ENCODE assay signal across 10 mouse cellular contexts in the genomic region with DNA sequence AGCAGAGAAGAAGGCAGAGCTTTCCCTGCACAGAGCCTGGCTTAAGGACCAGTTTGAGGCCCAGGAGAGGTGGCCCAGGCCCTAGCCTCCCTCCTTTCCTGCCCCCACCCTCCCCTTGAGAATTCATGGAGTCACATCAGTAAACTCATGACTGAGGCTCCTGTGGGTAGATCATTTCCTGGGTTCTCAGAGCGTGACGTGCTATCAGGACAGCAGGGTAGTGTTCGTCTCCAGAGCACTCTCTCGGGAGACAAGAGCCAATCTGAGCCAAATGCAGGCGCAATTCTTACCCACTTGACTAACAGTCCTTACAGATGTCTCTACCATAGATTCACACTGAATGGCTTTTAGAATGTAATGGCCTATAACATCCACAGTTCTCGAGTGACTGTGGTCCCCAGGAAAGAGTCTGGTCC. TPM values are rescaled to one million over a fixed set of nuclear protein-coding genes. Genes with fewer than 3 reads are reported as not detected.
DNase-seq lines count a peak whose midpoint lies in the region; ATAC-seq and TF ChIP-seq lines count a peak whose summit lies in the region.
"Had no signal": no experiment of that assay in that cellular context is flagged by ENCODE, and none has a peak within 500 bp of the region (broad histone marks: within the 10 kb centered on the region; RNA-seq: fewer than 3 reads in every experiment).

No protein-coding gene starts in this region.

- no peaks in the 10 kb centered on the region for H3K36me3 ChIP-seq in intestine, postnatal 0 days (ENCODE audit: control insufficient read depth, insufficient read depth)
- H3K36me3 ChIP-seq in stomach, postnatal 0 days (ENCODE audit: control insufficient read depth, insufficient read depth, low read length) = no peaks in the 10 kb centered on the region
- H3K36me3 ChIP-seq: liver, embryonic 13.5 days had no signal

- H3K4me1 ChIP-seq in intestine, postnatal 0 days (replicated peaks; ENCODE audit: control insufficient read depth, insufficient read depth, low read length) = no peaks in the 10 kb centered on the region; the same call in none of the 2 replicates
- peaks cover 6% of the 10 kb centered on the region; the same call in 1 of the 2 replicates for H3K4me1 ChIP-seq in stomach, postnatal 0 days (replicated peaks; ENCODE audit: control insufficient read depth, insufficient read depth)

- WGBS in intestine, postnatal 0 days = 49% methylated on average over 6 of the region's 6 CpGs
- 52% methylated on average over 6 of the region's 6 CpGs for WGBS in stomach, postnatal 0 days

- DNase-seq in frontal cortex, postnatal 14 days (ENCODE audit: low spot score in 2 of 2) = no peak
- DNase-seq in retina, postnatal 1 day = peak; percentile 17
- DNase-seq in retina, embryonic 14.5 days (ENCODE audit: low spot score) = no peak
- DNase-seq in stomach, postnatal 0 days (ENCODE audit: low spot score) = no peak
- DNase-seq in thymus, adult 18-20 months = no peak
- no peak for DNase-seq in cerebellum, adult 9-10 months
- DNase-seq: liver, embryonic 13.5 days had no signal

- peak overlapping the region; percentile 11; the same call in 1 of the 2 replicates for H3K27ac ChIP-seq in intestine, postnatal 0 days (ENCODE audit: low read depth, low read length)
- H3K27ac ChIP-seq in stomach, postnatal 0 days (replicated peaks) = peak overlapping the region; percentile 69
- H3K27ac ChIP-seq: liver, embryonic 13.5 days had no signal

- ATAC-seq in frontal cortex, adult (ENCODE audit: low TSS enrichment) = peak; percentile 35
- no peak for ATAC-seq in intestine, postnatal 0 days
- ATAC-seq in stomach, postnatal 0 days (ENCODE audit: low FRiP score, low TSS enrichment) = peak; percentile 60

- TF ChIP-seq CTCF in intestine, postnatal 0 days (IDR thresholded peaks at IDR 0.05; ENCODE audit: low read depth) = no peak
- TF ChIP-seq CTCF in stomach, postnatal 0 days (IDR thresholded peaks at IDR 0.05; ENCODE audit: low read depth) = no peak

- no peak for TF ChIP-seq EP300 in stomach, postnatal 0 days (optimal IDR thresholded peaks at IDR 0.05)

- no peaks in the 10 kb centered on the region for H3K9me3 ChIP-seq in intestine, postnatal 0 days (ENCODE audit: control insufficient read depth)
- no peaks in the 10 kb centered on the region for H3K9me3 ChIP-seq in stomach, postnatal 0 days (ENCODE audit: control insufficient read depth, low read length)
- H3K9me3 ChIP-seq: liver, embryonic 13.5 days had no signal

- no peak overlapping the region for H3K4me3 ChIP-seq in intestine, postnatal 0 days (ENCODE audit: low read depth, low read length)
- H3K4me3 ChIP-seq in stomach, postnatal 0 days (ENCODE audit: low read depth, low read length) = no peak overlapping the region
- H3K4me3 ChIP-seq: liver, embryonic 13.5 days had no signal

- no peak overlapping the region for H3K9ac ChIP-seq in intestine, postnatal 0 days (ENCODE audit: low read depth, low read length)
- H3K9ac ChIP-seq in stomach, postnatal 0 days (ENCODE audit: low read length) = no peak overlapping the region
- H3K9ac ChIP-seq: liver, embryonic 13.5 days had no signal

- H3K4me2 ChIP-seq in intestine, postnatal 0 days (replicated peaks; ENCODE audit: low read depth) = no peak overlapping the region
- H3K4me2 ChIP-seq in stomach, postnatal 0 days (replicated peaks; ENCODE audit: low read depth) = no peak overlapping the region
- H3K4me2 ChIP-seq: liver, embryonic 13.5 days had no signal

- H3K27me3 ChIP-seq in intestine, postnatal 0 days (replicated peaks; ENCODE audit: control insufficient read depth, insufficient read depth, low read length) = no peaks in the 10 kb centered on the region
- H3K27me3 ChIP-seq in stomach, postnatal 0 days (ENCODE audit: control insufficient read depth, insufficient read depth, low read length) = no peaks in the 10 kb centered on the region
- H3K27me3 ChIP-seq: liver, embryonic 13.5 days had no signal

RNA-seq across cellular contexts. Expression of a gene that starts 18.1 kb away (rescaled TPM):
- polyA plus RNA-seq in intestine, postnatal 0 days (2015; fragmentation: Nextera tagmentation; extraction: Ambion mirVana) = 1.0 and 1.3 TPM in 2 replicates
- 1.4 and 3.4 TPM in 2 replicates for polyA plus RNA-seq in stomach, postnatal 0 days (2015; fragmentation: Nextera tagmentation; extraction: Ambion mirVana)

RNA-seq across cellular contexts. Expression of a gene that starts 25.3 kb away (rescaled TPM):
- not detected in 2 replicates for polyA plus RNA-seq in intestine, postnatal 0 days (2015; fragmentation: Nextera tagmentation; extraction: Ambion mirVana)
- 0.55 and 1.1 TPM in 2 replicates for polyA plus RNA-seq in stomach, postnatal 0 days (2015; fragmentation: Nextera tagmentation; extraction: Ambion mirVana)

RNA-seq across cellular contexts. Expression of a gene that starts 45.0 kb away (rescaled TPM):
- polyA plus RNA-seq in intestine, postnatal 0 days (2015; fragmentation: Nextera tagmentation; extraction: Ambion mirVana) = 0.10 TPM in 2 replicates
- polyA plus RNA-seq in stomach, postnatal 0 days (2015; fragmentation: Nextera tagmentation; extraction: Ambion mirVana) = 0.07 and 0.13 TPM in 2 replicates
- polyA plus RNA-seq: spleen, adult 2 months had no signal
